Mouse (Mus musculus) liver, embryonic 16.5 days (tissue): ENCODE data around the gene Mien1. TPM values are rescaled to one million over a fixed set of nuclear protein-coding genes. Genes with fewer than 3 reads are reported as not detected.

ENCODE experiments used
- ATAC-seq: fragments of 200-750 bp; cut with Nextera tagmentation; 2 replicates; pipeline ENCODE4 v1.8.0; 2017; ENCODE audit warnings: low read depth, mild to moderate bottlenecking, moderate number of reproducible peaks, moderate library complexity
- H3K27ac ChIP-seq: fragments of 300-500 bp; sonication (generic); 2 replicates; pipeline ENCODE4 v1.5.1; 2014; ENCODE audit warnings: mild to moderate bottlenecking, low read length
- H3K27me3 ChIP-seq: fragments of 300-500 bp; sonication (generic); 2 replicates; pipeline ENCODE4 v1.6.1; 2014; ENCODE audit warnings: low read depth, low read length, mixed read lengths; ENCODE audit not compliant: control insufficient read depth, insufficient read depth
- H3K36me3 ChIP-seq: fragments of 300-500 bp; sonication (generic); 2 replicates; pipeline ENCODE4 v1.6.1; 2014; ENCODE audit warnings: mild to moderate bottlenecking; ENCODE audit not compliant: control insufficient read depth, insufficient read depth
- H3K4me1 ChIP-seq: fragments of 300-500 bp; sonication (generic); 2 replicates; pipeline ENCODE4 v1.6.1; 2014; ENCODE audit warnings: low read depth, low read length, mixed read lengths; ENCODE audit not compliant: control insufficient read depth
- H3K4me2 ChIP-seq: fragments of 300-500 bp; sonication (generic); 2 replicates; pipeline ENCODE4 v1.6.1; 2014; ENCODE audit warnings: low read depth, low read length, mixed read lengths
- H3K4me3 ChIP-seq: fragments of 300-500 bp; sonication (generic); 2 replicates; pipeline ENCODE4 v1.5.1; 2014; ENCODE audit warnings: low read depth, mild to moderate bottlenecking, low read length
- H3K9ac ChIP-seq: fragments of 300-500 bp; sonication (generic); 2 replicates; pipeline ENCODE4 v1.6.1; 2014; ENCODE audit warnings: low read depth, low read length
- H3K9me3 ChIP-seq: fragments of 300-500 bp; sonication (generic); replicated peaks from 2 replicates; pipeline ENCODE4 v1.6.1; 2016; ENCODE audit warnings: low read length; ENCODE audit not compliant: control insufficient read depth
- WGBS: fragments of 180-500 bp; shearing (Covaris S2); extraction: QIAGEN DNeasy Blood & Tissue Kit; methylation state at CpG from one replicate; pipeline ENCODE4 v1.1.7; 2014; ENCODE audit not compliant: insufficient replicate concordance; 5-methylcytosine and 5-hydroxymethylcytosine counted together
- polyA plus RNA-seq: library from polyadenylated mRNA; unstranded; fragments of >200 nt; fragmentation: Nextera tagmentation; extraction: Ambion mirVana; gene quantifications from 2 replicates; pipeline ENCODE4 v1.2.1, GENCODE M21; 2015

Mien1 gene
- polyA plus RNA-seq, 1 experiment from 2014 or later = 57.9 TPM

- WGBS = 42% methylated on average over 1 of the region's 1 CpGs
- Histone ChIP-seq H3K27me3 (peaks cover 28% of the 10 kb centered on the region), H3K9me3 (no peaks in the 10 kb centered on the region), H3K4me2 (no peak overlapping the region), H3K27ac (no peak overlapping the region), H3K4me3 (no peak overlapping the region), H3K4me1 (no peaks in the 10 kb centered on the region; the same call in 1 of the 2 replicates), H3K36me3 (no peaks in the 10 kb centered on the region), H3K9ac (no peak overlapping the region)
- no peak for ATAC-seq
These were observed 21.7 kb downstream of the Mien1 start for GRCm38 (mm10) chr11:98417074-98417473.

GRCm38 (mm10) chr11:98414162-98414561 is 24.6 kb downstream of the Mien1 start:
- 38% methylated on average over 2 of the region's 2 CpGs for WGBS
- H3K36me3 ChIP-seq = no peaks in the 10 kb centered on the region
- H3K27ac ChIP-seq = no peak overlapping the region
- ATAC-seq = no peak
- no peak overlapping the region for H3K4me2 ChIP-seq
- H3K4me3 ChIP-seq = no peak overlapping the region
- H3K4me1 ChIP-seq = no peaks in the 10 kb centered on the region; the same call in 1 of the 2 replicates
- peaks cover 50% of the 10 kb centered on the region for H3K27me3 ChIP-seq
- no peaks in the 10 kb centered on the region for H3K9me3 ChIP-seq
- no peak overlapping the region for H3K9ac ChIP-seq

- Histone ChIP-seq H3K27me3 (peaks cover 50% of the 10 kb centered on the region), H3K36me3 (no peaks in the 10 kb centered on the region), H3K27ac (no peak overlapping the region), H3K4me1 (no peaks in the 10 kb centered on the region; the same call in 1 of the 2 replicates), H3K4me3 (no peak overlapping the region), H3K9me3 (no peaks in the 10 kb centered on the region), H3K9ac (no peak overlapping the region), H3K4me2 (no peak overlapping the region)
- ATAC-seq = no peak
- WGBS = 27% methylated on average over 7 of the region's 7 CpGs
These were observed 25.1 kb downstream of the Mien1 start for GRCm38 (mm10) chr11:98413731-98414130.

- H3K9me3 ChIP-seq = no peaks in the 10 kb centered on the region
- H3K27ac ChIP-seq = 0 out of 2 replicates have a peak overlapping the region, but pooled peaks have one; percentile 1
- ATAC-seq = no peak
- H3K27me3 ChIP-seq = peaks cover 50% of the 10 kb centered on the region
- no peaks in the 10 kb centered on the region for H3K36me3 ChIP-seq
- peak overlapping the region; percentile 55 for H3K4me3 ChIP-seq
- H3K9ac ChIP-seq = no peak overlapping the region
- under 1% methylated on average over 40 of the region's 40 CpGs for WGBS
- H3K4me2 ChIP-seq = peak overlapping the region; percentile 53
- no peaks in the 10 kb centered on the region; the same call in 1 of the 2 replicates for H3K4me1 ChIP-seq
These were observed 25.9 kb downstream of the Mien1 start for GRCm38 (mm10) chr11:98412797-98413301.

GRCm38 (mm10) chr11:98412273-98412796 is 26.5 kb downstream of the Mien1 start, which contains the start of gene Erbb2:
Gene Erbb2 (plus strand): TSS chr11:98412470.
- peak; percentile 66 for ATAC-seq
- H3K4me3 ChIP-seq = peak within 1 kb of the TSS; percentile 55
- 0 out of 2 replicates have a peak within 1 kb of the TSS, but pooled peaks have one; percentile 1 for H3K27ac ChIP-seq
- no peaks in the 10 kb centered on the region for H3K36me3 ChIP-seq
- no peaks in the 10 kb centered on the region for H3K9me3 ChIP-seq
- 0% methylated on average over 47 of the region's 49 CpGs for WGBS
- no peaks in the 10 kb centered on the region; the same call in 1 of the 2 replicates for H3K4me1 ChIP-seq
- H3K27me3 ChIP-seq = peaks cover 50% of the 10 kb centered on the region
- peak within 1 kb of the TSS; percentile 53 for H3K4me2 ChIP-seq
- H3K9ac ChIP-seq = 0 out of 2 replicates have a peak within 1 kb of the TSS, but pooled peaks have one; percentile 22

- no peak overlapping the region for H3K9ac ChIP-seq
- no peaks in the 10 kb centered on the region for H3K9me3 ChIP-seq
- H3K4me1 ChIP-seq = no peaks in the 10 kb centered on the region; the same call in 1 of the 2 replicates
- no peak overlapping the region for H3K27ac ChIP-seq
- no peaks in the 10 kb centered on the region for H3K36me3 ChIP-seq
- H3K27me3 ChIP-seq = peaks cover 45% of the 10 kb centered on the region
- H3K4me2 ChIP-seq = no peak overlapping the region
- no peak overlapping the region for H3K4me3 ChIP-seq
- ATAC-seq = no peak
- 4% methylated on average over 9 of the region's 10 CpGs for WGBS
These were observed 29.4 kb downstream of the Mien1 start for GRCm38 (mm10) chr11:98409341-98409822.

- ATAC-seq = no peak
- Histone ChIP-seq H3K9me3 (no peaks in the 10 kb centered on the region), H3K27ac (no peak overlapping the region), H3K4me3 (no peak overlapping the region), H3K36me3 (no peaks in the 10 kb centered on the region), H3K27me3 (peaks cover 40% of the 10 kb centered on the region), H3K4me2 (no peak overlapping the region), H3K4me1 (no peaks in the 10 kb centered on the region; the same call in 1 of the 2 replicates), H3K9ac (no peak overlapping the region)
- WGBS = 44% methylated on average over 8 of the region's 8 CpGs
These were observed 29.9 kb downstream of the Mien1 start for GRCm38 (mm10) chr11:98408872-98409271.

- 63% methylated on average over 6 of the region's 6 CpGs for WGBS
- ATAC-seq = no peak
- no peak overlapping the region for H3K27ac ChIP-seq
- no peaks in the 10 kb centered on the region for H3K9me3 ChIP-seq
- no peak overlapping the region for H3K9ac ChIP-seq
- H3K4me3 ChIP-seq = no peak overlapping the region
- H3K27me3 ChIP-seq = peaks cover 18% of the 10 kb centered on the region
- H3K4me2 ChIP-seq = no peak overlapping the region
- H3K4me1 ChIP-seq = no peaks in the 10 kb centered on the region
- H3K36me3 ChIP-seq = no peaks in the 10 kb centered on the region
These were observed 32.2 kb downstream of the Mien1 start for GRCm38 (mm10) chr11:98406621-98407020.

- Histone ChIP-seq H3K4me3 (peak overlapping the region; percentile 82), H3K4me2 (peak overlapping the region; percentile 77), H3K9me3 (no peaks in the 10 kb centered on the region), H3K9ac (peak overlapping the region; percentile 83), H3K36me3 (no peaks in the 10 kb centered on the region), H3K27ac (peak overlapping the region; percentile 93), H3K4me1 (peaks cover 9% of the 10 kb centered on the region), H3K27me3 (no peaks in the 10 kb centered on the region; the same call in 1 of the 2 replicates)
- 54% methylated on average over 3 of the region's 3 CpGs for WGBS
- peak; percentile 39; the same call in 1 of the 2 replicates for ATAC-seq
These were observed 38.0 kb downstream of the Mien1 start for GRCm38 (mm10) chr11:98400816-98401215.
